Mouse (Mus musculus): ENCODE measurements at regions not wholly inside any gene's neighbourhood (a gene's known extent, or its start where the extent isn't known, plus 50 kb on each side); places are given as distances from the start of the nearest gene placed in this dataset.

DNA sequence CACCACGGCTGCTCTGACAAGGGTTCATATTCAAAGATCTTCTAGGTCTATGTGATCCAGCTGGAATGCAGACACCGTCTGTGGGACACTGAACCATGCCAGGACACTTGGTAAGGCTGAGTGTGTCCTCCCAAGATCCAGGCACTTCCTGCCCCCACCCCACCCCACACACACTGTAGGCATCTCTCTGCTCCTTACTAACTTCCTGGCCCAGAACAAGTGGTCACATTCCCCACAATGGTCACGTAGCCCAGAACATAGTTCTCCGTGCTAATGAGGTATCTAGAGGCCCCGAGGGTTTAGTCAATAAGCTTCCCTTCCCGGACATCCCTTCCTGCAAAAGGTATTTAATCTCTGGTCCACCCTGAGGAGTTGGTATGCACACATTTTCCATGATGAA, 54.5 kb upstream of the Cav2 start:
- no peak for DNase-seq

Measured in spleen, adult 18-20 months (tissue).